Mouse (Mus musculus) embryonic fibroblast, embryonic 13.5 days (primary cell): ENCODE results near the gene C77080. TPM values are rescaled to one million over a fixed set of nuclear protein-coding genes. Genes with fewer than 3 reads are reported as not detected.

Source experiments
- H3K27ac ChIP-seq: 2 replicates; pipeline ENCODE4 v1.5.1; 2012; ENCODE audit warnings: low read length, control low read depth, inconsistent platforms; ENCODE audit not compliant: insufficient read depth
- H3K4me1 ChIP-seq: 2 replicates; pipeline ENCODE4 v1.6.1; 2011; ENCODE audit warnings: low read length; ENCODE audit not compliant: control insufficient read depth, insufficient read depth
- H3K4me3 ChIP-seq: 2 replicates; pipeline ENCODE4 v1.5.1; 2011; ENCODE audit warnings: mild to moderate bottlenecking, control low read depth, low read length; ENCODE audit not compliant: insufficient read depth
- CTCF ChIP-seq: IDR thresholded peaks from 2 replicates; pipeline ENCODE4 v1.5.1; 2011; ENCODE audit warnings: mild to moderate bottlenecking, control low read depth, low read length, moderate library complexity, borderline replicate concordance; ENCODE audit not compliant: insufficient read depth
- POLR2A ChIP-seq: IDR thresholded peaks from 2 replicates; pipeline ENCODE4 v1.6.1; 2011; ENCODE audit warnings: low read depth, mild to moderate bottlenecking, control low read depth, low read length, moderate library complexity
- polyA plus RNA-seq: library from polyadenylated mRNA; stranded (reverse); fragments of >200 nt; gene quantifications from 2 replicates; pipeline ENCODE4 v1.2.4, GENCODE M21; 2011; ENCODE audit warnings: low read depth; ENCODE audit not compliant: missing spikeins, insufficient read length

Gene C77080
- polyA plus RNA-seq, 1 experiment: 7.0 TPM

DNA sequence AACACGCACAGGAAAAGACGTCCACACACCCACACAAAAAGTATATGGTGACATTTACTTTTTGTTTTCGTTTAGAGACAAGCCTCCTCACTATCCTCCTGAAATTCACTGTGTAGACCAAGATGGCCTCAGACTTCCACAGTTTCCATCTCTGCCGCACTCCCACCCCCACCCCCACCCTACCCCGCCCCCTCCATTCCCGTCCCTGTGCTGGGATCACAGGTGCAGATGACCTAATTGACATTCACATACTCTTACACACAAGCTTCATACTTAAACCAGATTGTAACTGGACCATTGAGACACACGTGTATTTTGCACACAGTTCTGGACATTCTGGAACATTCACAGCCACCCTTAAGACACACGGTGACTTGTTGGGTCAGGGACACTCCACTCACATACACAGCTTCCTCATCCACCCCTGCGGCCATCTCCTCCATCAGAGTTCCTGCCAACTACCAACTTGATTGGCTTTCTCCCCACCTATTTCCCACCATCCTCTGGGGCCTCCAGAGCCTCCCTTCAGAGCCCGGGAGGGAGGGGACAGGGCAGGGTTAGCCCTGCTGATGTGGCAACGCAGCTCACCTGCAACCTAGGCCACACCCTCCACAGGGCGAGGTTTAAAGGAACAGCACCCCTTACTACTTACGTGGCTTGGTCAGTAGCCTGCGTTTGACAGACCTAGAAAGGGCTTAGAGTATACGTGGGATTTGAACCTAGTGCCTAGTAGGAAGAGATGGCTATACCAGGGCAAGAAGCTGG, 11.0 kb upstream of the C77080 start:
- Histone ChIP-seq H3K4me1 (no peaks in the 10 kb centered on the region), H3K27ac (no peak overlapping the region), H3K4me3 (no peak overlapping the region)
- TF ChIP-seq POLR2A (no peak), CTCF (no peak)

GRCm38 (mm10) chr4:129268698-129269097, 7.5 kb upstream of the C77080 start:
- Histone ChIP-seq H3K27ac (no peak overlapping the region), H3K4me3 (no peak overlapping the region), H3K4me1 (peaks cover 2% of the 10 kb centered on the region)
- TF ChIP-seq CTCF: no peak
- TF ChIP-seq POLR2A: no peak

DNA sequence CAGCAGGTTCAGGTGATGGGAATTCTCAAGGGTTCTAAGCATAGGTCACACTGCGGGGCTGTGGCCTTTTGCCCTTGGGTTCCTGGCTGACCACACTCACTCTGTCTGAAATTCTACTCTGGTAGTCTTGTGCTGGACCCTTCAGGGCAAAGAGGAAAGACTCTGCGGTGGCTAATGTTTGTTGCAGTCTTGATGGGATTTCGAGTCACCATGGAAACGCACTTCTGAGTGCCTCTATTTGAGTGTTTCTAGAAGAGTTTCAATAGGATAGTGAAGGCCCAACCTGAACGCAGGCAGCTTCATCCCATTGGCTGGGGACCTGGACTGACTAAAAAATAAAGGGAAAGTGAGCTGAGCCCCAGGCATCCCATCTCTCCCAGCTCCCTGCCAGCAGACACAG, 5.6 kb upstream of the C77080 start:
- no peak overlapping the region for H3K4me3 ChIP-seq
- TF ChIP-seq POLR2A (no peak), CTCF (no peak)
- peaks cover 4% of the 10 kb centered on the region for H3K4me1 ChIP-seq
- H3K27ac ChIP-seq: no peak overlapping the region

- Histone ChIP-seq H3K4me3 (no peak overlapping the region), H3K4me1 (peaks cover 4% of the 10 kb centered on the region), H3K27ac (no peak overlapping the region)
- TF ChIP-seq CTCF (no peak), POLR2A (no peak)
Observed at GRCm38 (mm10) chr4:129266191-129266590, 5.0 kb upstream of the C77080 start.

DNA sequence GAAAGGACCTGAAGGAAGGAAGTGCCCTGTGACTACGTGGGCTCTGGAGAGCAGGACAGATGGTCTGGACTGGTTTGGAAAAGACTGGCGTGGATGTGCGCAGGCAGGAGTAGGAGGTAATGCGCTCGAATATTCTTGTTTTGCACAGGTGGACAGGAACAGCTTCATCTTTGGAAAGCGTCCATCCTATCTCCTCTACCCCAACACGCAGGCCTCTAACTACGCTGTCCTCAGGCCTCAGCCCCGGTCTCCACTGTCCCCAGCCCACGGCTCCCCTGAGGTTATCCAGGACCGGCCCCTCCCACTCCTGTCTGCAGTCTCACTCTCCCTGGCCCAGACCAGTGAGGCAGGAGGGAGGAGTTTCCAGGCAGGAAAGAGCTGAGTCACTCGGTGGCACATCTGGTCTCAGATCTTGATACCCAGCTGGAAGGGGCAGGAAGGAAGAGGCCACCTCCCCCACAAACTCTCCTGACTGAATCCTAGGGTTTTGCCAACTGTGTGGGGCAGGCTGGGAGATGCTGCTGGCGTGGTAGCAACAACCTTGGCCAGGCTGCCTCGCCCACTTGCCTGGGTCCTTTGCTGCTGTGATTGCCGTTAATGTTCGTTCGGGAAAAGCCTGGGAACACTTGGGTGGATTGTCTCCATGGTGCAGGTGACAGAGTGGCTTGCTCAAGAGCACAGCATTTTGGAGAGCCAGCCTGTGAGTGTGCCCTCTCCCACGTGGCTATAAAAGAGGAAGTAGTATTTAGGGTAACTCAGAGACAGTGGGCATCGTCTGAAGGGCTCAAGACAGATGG, 2.2 kb upstream of the C77080 start:
- TF ChIP-seq POLR2A (peak; percentile 21; the same call in 1 of the 2 replicates), CTCF (no peak)
- peak overlapping the region; percentile 6; the same call in 1 of the 2 replicates for H3K27ac ChIP-seq

DNA sequence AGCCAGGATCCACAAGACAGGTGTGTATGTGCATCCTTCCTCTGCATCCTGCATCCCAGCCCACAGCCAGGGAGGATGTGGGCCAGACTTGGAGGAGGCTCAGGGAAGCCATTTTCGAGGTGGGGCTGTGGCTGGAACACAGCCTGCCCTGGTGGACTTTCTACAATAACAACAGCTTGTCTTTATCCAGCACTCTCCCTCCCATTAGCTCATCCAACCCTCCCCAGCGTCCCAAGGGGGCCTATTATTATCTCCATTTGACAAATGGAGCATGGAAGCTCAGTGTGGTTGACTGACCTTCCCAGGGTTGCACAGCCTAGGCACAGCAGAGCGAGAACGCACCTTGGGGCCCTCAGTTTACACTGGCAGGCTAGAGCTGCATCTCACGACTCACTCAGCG, 526 bp downstream of the C77080 start:
- Histone ChIP-seq H3K4me1 (peaks cover 4% of the 10 kb centered on the region), H3K4me3 (no peak overlapping the region), H3K27ac (no peak overlapping the region)
- no peak for TF ChIP-seq POLR2A
- no peak for TF ChIP-seq CTCF

More for the DNA sequence above, 2.2 kb upstream of the C77080 start:
- H3K4me3 ChIP-seq: no peak overlapping the region
- peaks cover 4% of the 10 kb centered on the region for H3K4me1 ChIP-seq

DNA sequence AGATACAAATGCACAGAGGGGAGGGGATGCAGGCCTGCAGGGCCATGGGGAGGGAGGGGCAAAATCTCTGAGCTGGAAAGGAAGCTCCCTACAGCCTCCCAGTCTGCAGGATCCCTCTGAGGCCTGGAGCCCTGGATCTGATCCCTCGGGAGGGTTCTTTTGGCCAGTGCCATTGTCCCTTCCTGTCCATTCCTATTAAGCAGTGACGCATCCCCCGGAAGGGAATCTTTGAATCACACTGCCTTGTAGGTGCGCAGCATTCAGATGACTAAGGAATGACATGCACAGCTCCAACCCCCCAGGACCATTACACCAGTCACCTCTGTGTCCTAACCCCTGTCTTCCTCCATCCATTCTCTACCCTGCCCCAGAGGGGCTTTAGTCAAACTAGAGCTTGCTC, 2.1 kb downstream of the C77080 start:
- TF ChIP-seq POLR2A (no peak), CTCF (no peak)
- no peak overlapping the region for H3K27ac ChIP-seq
- peaks cover 4% of the 10 kb centered on the region for H3K4me1 ChIP-seq
- H3K4me3 ChIP-seq: no peak overlapping the region

GRCm38 (mm10) chr4:129256450-129257380, 4.5 kb downstream of the C77080 start:
- TF ChIP-seq CTCF (no peak), POLR2A (no peak)
- 0 out of 2 replicates have a peak, but pooled peaks cover 2% of the 10 kb centered on the region for H3K4me1 ChIP-seq
- H3K27ac ChIP-seq: no peak overlapping the region
- H3K4me3 ChIP-seq: no peak overlapping the region

DNA sequence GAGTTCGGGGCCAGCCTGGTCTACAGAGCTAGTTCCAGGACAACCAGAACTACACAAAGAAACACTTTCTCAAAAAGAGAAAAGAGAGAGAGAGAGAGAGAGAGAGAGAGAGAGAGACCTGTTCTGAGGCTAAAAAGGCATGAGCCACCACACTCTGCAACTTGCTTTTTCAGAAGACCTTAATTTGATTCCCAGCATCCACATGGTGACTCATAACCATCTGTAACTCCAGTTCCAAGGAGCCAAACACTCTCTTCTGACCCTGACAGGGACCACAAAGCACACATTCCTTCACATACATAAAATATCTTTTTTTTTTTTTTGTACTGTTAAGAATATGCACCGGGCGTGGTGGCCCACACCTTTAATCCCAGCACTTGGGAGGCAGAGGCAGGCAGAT, 6.6 kb downstream of the C77080 start:
- Histone ChIP-seq H3K4me1 (0 out of 2 replicates have a peak, but pooled peaks cover 2% of the 10 kb centered on the region), H3K4me3 (no peak overlapping the region), H3K27ac (no peak overlapping the region)
- TF ChIP-seq POLR2A: no peak
- TF ChIP-seq CTCF: no peak
